Mouse (Mus musculus) midbrain, embryonic 11.5 days (tissue): ENCODE results near the gene Abhd10. TPM values are rescaled to one million over a fixed set of nuclear protein-coding genes. Genes with fewer than 3 reads are reported as not detected.

Source experiments
- ATAC-seq: fragments of 200-750 bp; cut with Nextera tagmentation; 2 replicates; pipeline ENCODE4 v1.8.0; 2017; ENCODE audit warnings: moderate TSS enrichment, moderate library complexity; ENCODE audit not compliant: low FRiP score
- DNase-seq: peaks from one replicate; pipeline ENCODE4 v3.0.0; 2015; ENCODE audit warnings: low spot score; ENCODE audit errors: missing footprints
- H3K27ac ChIP-seq: fragments of 300-500 bp; sonication (generic); 2 replicates; pipeline ENCODE4 v1.5.1; 2014; ENCODE audit warnings: low read depth, low read length
- H3K27me3 ChIP-seq: fragments of 300-500 bp; sonication (generic); 2 replicates; pipeline ENCODE4 v1.6.1; 2014; ENCODE audit warnings: mild to moderate bottlenecking, low read length, moderate library complexity, mixed read lengths; ENCODE audit not compliant: control insufficient read depth, insufficient read depth
- H3K36me3 ChIP-seq: fragments of 300-500 bp; sonication (generic); 2 replicates; pipeline ENCODE4 v1.6.1; 2014; ENCODE audit warnings: mild to moderate bottlenecking, low read length, moderate library complexity, mixed read lengths; ENCODE audit not compliant: control insufficient read depth, insufficient read depth
- H3K4me1 ChIP-seq: fragments of 300-500 bp; sonication (generic); 2 replicates; pipeline ENCODE4 v1.6.1; 2014; ENCODE audit warnings: low read length; ENCODE audit not compliant: control insufficient read depth, insufficient read depth
- H3K4me2 ChIP-seq: fragments of 300-500 bp; sonication (generic); 2 replicates; pipeline ENCODE4 v1.6.1; 2014; ENCODE audit warnings: mild to moderate bottlenecking, moderate library complexity
- H3K4me3 ChIP-seq: fragments of 300-500 bp; sonication (generic); 2 replicates; pipeline ENCODE4 v1.5.1; 2014; ENCODE audit warnings: low read depth, low read length
- H3K9ac ChIP-seq: fragments of 300-500 bp; sonication (generic); 2 replicates; pipeline ENCODE4 v1.6.1; 2014; ENCODE audit warnings: low read length
- H3K9me3 ChIP-seq: fragments of 300-500 bp; sonication (generic); 2 replicates; pipeline ENCODE4 v1.6.1; 2016; ENCODE audit warnings: low read length; ENCODE audit not compliant: control insufficient read depth
- WGBS: fragments of 180-500 bp; shearing (Covaris S2); extraction: QIAGEN DNeasy Blood & Tissue Kit; methylation state at CpG from one replicate; pipeline ENCODE4 v1.1.7; 2014; 5-methylcytosine and 5-hydroxymethylcytosine counted together
- polyA plus RNA-seq: library from polyadenylated mRNA; unstranded; fragments of >200 nt; fragmentation: Nextera tagmentation; extraction: Ambion mirVana; gene quantifications from 2 replicates; pipeline ENCODE4 v1.2.1, GENCODE M21; 2014

Abhd10 gene
- polyA plus RNA-seq, 1 experiment from 2014 or later: 48.5 TPM

GRCm38 (mm10) chr16:45695445-45696160 lies 47.2 kb downstream of the Abhd10 start:
- no peak overlapping the region for H3K4me2 ChIP-seq
- 82% methylated on average over 9 of the region's 9 CpGs for WGBS
- no peak overlapping the region for H3K4me3 ChIP-seq
- H3K9me3 ChIP-seq: no peaks in the 10 kb centered on the region
- ATAC-seq: no peak
- H3K4me1 ChIP-seq: peaks cover 6% of the 10 kb centered on the region
- H3K27ac ChIP-seq: no peak overlapping the region
- H3K27me3 ChIP-seq: no peaks in the 10 kb centered on the region
- no peaks in the 10 kb centered on the region for H3K36me3 ChIP-seq
- no peak for DNase-seq
- H3K9ac ChIP-seq: no peak overlapping the region

GRCm38 (mm10) chr16:45693558-45693957 lies 49.2 kb downstream of the Abhd10 start, which contains the start of gene Tmprss7:
Gene Tmprss7, minus strand, starts transcription at chr16:45693658.
- DNase-seq (no peak), ATAC-seq (no peak)
- no peaks in the 10 kb centered on the region for H3K36me3 ChIP-seq
- H3K4me2 ChIP-seq: no peak within 1 kb of the TSS
- no peaks in the 10 kb centered on the region for H3K9me3 ChIP-seq
- WGBS: 80% methylated on average over 10 of the region's 10 CpGs
- peaks cover 13% of the 10 kb centered on the region for H3K4me1 ChIP-seq
- H3K4me3 ChIP-seq: no peak within 1 kb of the TSS
- no peak within 1 kb of the TSS for H3K27ac ChIP-seq
- H3K27me3 ChIP-seq: no peaks in the 10 kb centered on the region
- H3K9ac ChIP-seq: no peak within 1 kb of the TSS

- Histone ChIP-seq H3K9ac (no peak overlapping the region), H3K4me2 (no peak overlapping the region), H3K27ac (no peak overlapping the region), H3K27me3 (no peaks in the 10 kb centered on the region), H3K36me3 (no peaks in the 10 kb centered on the region), H3K4me1 (peaks cover 13% of the 10 kb centered on the region), H3K9me3 (no peaks in the 10 kb centered on the region), H3K4me3 (no peak overlapping the region)
- no peak for ATAC-seq
- no peak for DNase-seq
- 27% methylated on average over 3 of the region's 3 CpGs for WGBS
Measured at GRCm38 (mm10) chr16:45692851-45693250, 49.9 kb downstream of the Abhd10 start.

- Histone ChIP-seq H3K27ac (no peak overlapping the region), H3K4me1 (peaks cover 13% of the 10 kb centered on the region), H3K9ac (no peak overlapping the region), H3K4me2 (no peak overlapping the region), H3K36me3 (no peaks in the 10 kb centered on the region), H3K27me3 (no peaks in the 10 kb centered on the region), H3K4me3 (no peak overlapping the region), H3K9me3 (no peaks in the 10 kb centered on the region)
- 9% methylated on average over 4 of the region's 4 CpGs for WGBS
- peak; percentile 90 for DNase-seq
- ATAC-seq: peak; percentile 79
Measured at GRCm38 (mm10) chr16:45690178-45690577, 52.6 kb downstream of the Abhd10 start.

- Histone ChIP-seq H3K4me3 (no peak overlapping the region), H3K9me3 (no peaks in the 10 kb centered on the region), H3K9ac (no peak overlapping the region), H3K27me3 (no peaks in the 10 kb centered on the region), H3K27ac (no peak overlapping the region), H3K4me2 (no peak overlapping the region), H3K36me3 (no peaks in the 10 kb centered on the region), H3K4me1 (peaks cover 7% of the 10 kb centered on the region)
- DNase-seq: no peak
- no peak for ATAC-seq
- 90% methylated on average over 3 of the region's 3 CpGs for WGBS
Measured at GRCm38 (mm10) chr16:45686833-45687232, 55.9 kb downstream of the Abhd10 start.

- no peaks in the 10 kb centered on the region for H3K9me3 ChIP-seq
- no peaks in the 10 kb centered on the region for H3K27me3 ChIP-seq
- no peak overlapping the region for H3K4me3 ChIP-seq
- DNase-seq (no peak), ATAC-seq (no peak)
- WGBS: 68% methylated on average over 3 of the region's 3 CpGs
- H3K27ac ChIP-seq: no peak overlapping the region
- no peaks in the 10 kb centered on the region for H3K36me3 ChIP-seq
- H3K9ac ChIP-seq: no peak overlapping the region
- no peak overlapping the region for H3K4me2 ChIP-seq
- peaks cover 4% of the 10 kb centered on the region for H3K4me1 ChIP-seq
Measured at GRCm38 (mm10) chr16:45685295-45685694, 57.5 kb downstream of the Abhd10 start.

- no peaks in the 10 kb centered on the region for H3K27me3 ChIP-seq
- peak; percentile 96 for DNase-seq
- H3K36me3 ChIP-seq: no peaks in the 10 kb centered on the region
- WGBS: 15% methylated on average over 8 of the region's 8 CpGs
- no peaks in the 10 kb centered on the region for H3K4me1 ChIP-seq
- no peak overlapping the region for H3K4me2 ChIP-seq
- no peak overlapping the region for H3K27ac ChIP-seq
- H3K9me3 ChIP-seq: no peaks in the 10 kb centered on the region
- no peak overlapping the region for H3K4me3 ChIP-seq
- H3K9ac ChIP-seq: no peak overlapping the region
- ATAC-seq: peak; percentile 65; the same call in 1 of the 2 replicates
Measured at GRCm38 (mm10) chr16:45684815-45685214, 57.9 kb downstream of the Abhd10 start.

Other genes with a start within 250 kb of the Abhd10 start
- gene Gm609, start 250.0 kb downstream of the Abhd10 start, polyA plus RNA-seq: not detected in 2 replicates
- gene Gm17783, start 210.9 kb downstream of the Abhd10 start, polyA plus RNA-seq: not detected in 2 replicates
- gene Slc9c1, start 207.6 kb downstream of the Abhd10 start, polyA plus RNA-seq: not detected in 2 replicates
- 0.14 TPM in 1 of 2 replicates, not detected in the other for gene Gcsam, start 132.6 kb downstream of the Abhd10 start, polyA plus RNA-seq
- 0.08 TPM in 1 of 2 replicates, not detected in the other for gene BC016579, start 88.9 kb downstream of the Abhd10 start, polyA plus RNA-seq
- 0.18 and 0.32 TPM in 2 replicates for gene Tmprss7, start 49.3 kb downstream of the Abhd10 start, polyA plus RNA-seq
- gene Tagln3, start 18.3 kb downstream of the Abhd10 start, polyA plus RNA-seq: 320 and 334 TPM in 2 replicates
- gene Phldb2, start 210.6 kb upstream of the Abhd10 start, polyA plus RNA-seq: 28.2 and 29.0 TPM in 2 replicates